Mouse (Mus musculus): Measurements from ENCODE around the gene Cplane1. TPM values are rescaled to one million over a fixed set of nuclear protein-coding genes. Genes with fewer than 3 reads are reported as not detected.

Gene Cplane1
- polyA plus RNA-seq, 1 experiment = 0.63 TPM

GRCm38 (mm10) chr15:8282155-8282554, 113.2 kb downstream of the Cplane1 start:
- WGBS = 46% methylated on average over 2 of the region's 2 CpGs
- DNase-seq (ENCODE audit: low read depth, low spot score) = no peak

GRCm38 (mm10) chr15:8291251-8291650, 122.3 kb downstream of the Cplane1 start:
- DNase-seq (ENCODE audit: low read depth, low spot score) = no peak
- 89% methylated on average over 14 of the region's 14 CpGs for WGBS

GRCm38 (mm10) chr15:8294150-8294549, 125.2 kb downstream of the Cplane1 start:
- DNase-seq (ENCODE audit: low read depth, low spot score) = no peak
- WGBS = 92% methylated on average over 6 of the region's 6 CpGs

- DNase-seq (ENCODE audit: low read depth, low spot score) = no peak
- WGBS = 91% methylated on average over 10 of the region's 10 CpGs
Measured at GRCm38 (mm10) chr15:8302944-8303343, 134.0 kb downstream of the Cplane1 start.

- 86% methylated on average over 1 of the region's 1 CpGs for WGBS
- DNase-seq (ENCODE audit: low read depth, low spot score) = no peak
Measured at GRCm38 (mm10) chr15:8305474-8305873, 136.6 kb downstream of the Cplane1 start.

GRCm38 (mm10) chr15:8317381-8317780, 148.5 kb downstream of the Cplane1 start:
- DNase-seq (ENCODE audit: low read depth, low spot score) = no peak
- WGBS = 87% methylated on average over 4 of the region's 4 CpGs

- DNase-seq (ENCODE audit: low read depth, low spot score) = no peak
- WGBS = 95% methylated on average over 5 of the region's 5 CpGs
Measured at GRCm38 (mm10) chr15:8319191-8319590, 150.3 kb downstream of the Cplane1 start.

Other genes with a start within 250 kb of the Cplane1 start
- 8.9 and 9.0 TPM in 2 replicates for gene Wdr70, start 69.9 kb upstream of the Cplane1 start, polyA plus RNA-seq (2012; rRNA removed)
- 5.2 and 8.7 TPM in 2 replicates for gene Nup155, start 59.8 kb upstream of the Cplane1 start, polyA plus RNA-seq (2012; rRNA removed)